In genomic region chr7:132123211-132123610, GRCm38 (mm10) we compare ENCODE assay signal across 27 mouse cellular contexts. TPM values are rescaled to one million over a fixed set of nuclear protein-coding genes. Genes with fewer than 3 reads are reported as not detected.
DNase-seq lines count a peak whose midpoint lies in the region; ATAC-seq lines count a peak whose summit lies in the region.
"Had no signal": no experiment of that assay in that cellular context is flagged by ENCODE, and none has a peak within 500 bp of the region (broad histone marks: within the 10 kb centered on the region; RNA-seq: fewer than 3 reads in every experiment).

No protein-coding gene starts in this region.

- no peak overlapping the region for H3K9ac ChIP-seq in liver, embryonic 12.5 days
- H3K9ac ChIP-seq: embryonic facial prominence, embryonic 12.5 days; forebrain, embryonic 13.5 days; hindbrain, embryonic 14.5 days; limb, embryonic 12.5 days; neural tube, embryonic 13.5 days had no signal

- 70% methylated on average over 7 of the region's 7 CpGs for WGBS in liver, embryonic 12.5 days (ENCODE audit: insufficient replicate concordance)

- H3K27me3 ChIP-seq in liver, embryonic 12.5 days (replicated peaks), result no peaks in the 10 kb centered on the region
- H3K27me3 ChIP-seq: embryonic facial prominence, embryonic 12.5 days; neural tube, embryonic 13.5 days had no signal

- no peaks in the 10 kb centered on the region for H3K4me1 ChIP-seq in liver, embryonic 12.5 days
- H3K4me1 ChIP-seq: embryonic facial prominence, embryonic 12.5 days; limb, embryonic 12.5 days; midbrain, embryonic 10.5 days had no signal

- H3K4me3 ChIP-seq in liver, embryonic 12.5 days, result no peak overlapping the region
- H3K4me3 ChIP-seq: embryonic facial prominence, embryonic 12.5 days; erythroblast, embryonic 14.5 days; forebrain, embryonic 13.5 days; limb, embryonic 12.5 days; midbrain, embryonic 10.5 days; myocyte; neural tube, embryonic 13.5 days had no signal

- intact Hi-C loops in heart, postnatal 10 days (cut with DNase I), result no loop called here
- intact Hi-C loops in heart, postnatal 25 days (cut with DNase I), result no loop called here

- H3K36me3 ChIP-seq in liver, embryonic 12.5 days, result no peaks in the 10 kb centered on the region
- H3K36me3 ChIP-seq: embryonic facial prominence, embryonic 12.5 days; limb, embryonic 12.5 days; midbrain, embryonic 10.5 days; neural tube, embryonic 13.5 days had no signal

- peak; percentile 13 for DNase-seq in gastrocnemius, postnatal 25 days
- no peak for DNase-seq in gastrocnemius, adult 8-10 months (ENCODE audit: low spot score in 2 of 2)
- DNase-seq in heart, postnatal 10 days, result peak; percentile 8 to 15
- no peak for DNase-seq in heart, postnatal 25 days (ENCODE audit: low spot score)
- peak; percentile 49 for DNase-seq in NIH3T3 (ENCODE audit: low read depth)
- peak; percentile 4 for DNase-seq in skeletal muscle tissue, adult 2 months (ENCODE audit: low read depth, low spot score)
- DNase-seq: adrenal gland, postnatal 10 days; cerebellum, adult 2 months; cerebellum, postnatal 25 days; gastrocnemius, postnatal 10 days; kidney, adult 18-20 months; kidney, postnatal 4 days; lung, adult 2 months; right cerebral cortex, adult 18-20 months; thymus, adult 2 months had no signal

- H3K9me3 ChIP-seq in liver, embryonic 12.5 days (replicated peaks), result no peaks in the 10 kb centered on the region
- H3K9me3 ChIP-seq: embryonic facial prominence, embryonic 12.5 days; forebrain, embryonic 13.5 days; limb, embryonic 12.5 days; midbrain, embryonic 10.5 days; neural tube, embryonic 13.5 days had no signal

- H3K27ac ChIP-seq in liver, embryonic 12.5 days, result no peak overlapping the region
- H3K27ac ChIP-seq: embryonic facial prominence, embryonic 12.5 days; forebrain, embryonic 13.5 days; hindbrain, embryonic 14.5 days; limb, embryonic 12.5 days; midbrain, embryonic 10.5 days; neural tube, embryonic 13.5 days had no signal

- ATAC-seq in liver, embryonic 12.5 days, result no peak
- ATAC-seq: forebrain, embryonic 13.5 days; inflammation-experienced regulatory T-cells, adult 6 months; midbrain, embryonic 16.5 days had no signal

- H3K4me2 ChIP-seq in liver, embryonic 12.5 days, result no peak overlapping the region
- H3K4me2 ChIP-seq: embryonic facial prominence, embryonic 12.5 days; forebrain, embryonic 13.5 days; hindbrain, embryonic 14.5 days; limb, embryonic 12.5 days; liver, embryonic 11.5 days; neural tube, embryonic 13.5 days had no signal

RNA-seq across cellular contexts. Expression of gene Cpxm2, which starts 31.3 kb away (rescaled TPM):
- total RNA-seq in gastrocnemius, postnatal 25 days (2021), result 10 to 100 TPM in 1 of 2 experiments, 1 to 10 TPM in 1; 5.2 to 10.8 TPM
- total RNA-seq in gastrocnemius, adult 8-10 months (2022), result 1 to 10 TPM; 5.2 to 8.1 (median 5.8) TPM
- total RNA-seq in heart, postnatal 10 days (2021), result 1 to 10 TPM; 1.4 to 1.5 TPM
- total RNA-seq in heart, postnatal 25 days (2021), result 1 to 10 TPM; 1.3 to 3.4 TPM
- 0.12 and 0.13 TPM in 2 replicates for polyA plus RNA-seq in liver, embryonic 12.5 days (2016; fragmentation: Nextera tagmentation; extraction: Ambion mirVana)
- polyA plus RNA-seq: erythroblast, embryonic 14.5 days; inflammation-experienced regulatory T-cells, adult 6 months; myocyte had no signal

Comparison
In these comparisons a context has a peak if more than half of its experiments do, and no peak if none do; other contexts are left out.
1. DNase-seq: peak in gastrocnemius, postnatal 25 days (single experiment), heart, postnatal 10 days (2 of 2), NIH3T3 (single experiment) and skeletal muscle tissue, adult 2 months (single experiment); none in gastrocnemius, adult 8-10 months (0 of 2) and heart, postnatal 25 days (single experiment).